16 mouse cellular contexts compared by ENCODE assay signal in genomic region chr12:71898666-71899520, GRCm38 (mm10).
DNase-seq lines count a peak whose midpoint lies in the region; ATAC-seq and TF ChIP-seq lines count a peak whose summit lies in the region.
"Had no signal": no experiment of that assay in that cellular context is flagged by ENCODE, and none has a peak within 500 bp of the region (broad histone marks: within the 10 kb centered on the region; RNA-seq: fewer than 3 reads in every experiment).

No protein-coding gene starts in this region.

- no peak overlapping the region for H3K4me3 ChIP-seq in forebrain, postnatal 0 days (ENCODE audit: low read depth, low read length)
- H3K4me3 ChIP-seq in forebrain, embryonic 10.5 days, result no peak overlapping the region
- no peak overlapping the region for H3K4me3 ChIP-seq in intestine, postnatal 0 days (ENCODE audit: low read depth, low read length)
- H3K4me3 ChIP-seq in intestine, embryonic 15.5 days (replicated peaks), result no peak overlapping the region
- no peak overlapping the region for H3K4me3 ChIP-seq in myocyte
- H3K4me3 ChIP-seq: erythroblast, embryonic 14.5 days; hindbrain, embryonic 10.5 days; neural tube, embryonic 15.5 days had no signal

- H3K9me3 ChIP-seq in forebrain, postnatal 0 days (ENCODE audit: low read length), result no peaks in the 10 kb centered on the region
- no peaks in the 10 kb centered on the region for H3K9me3 ChIP-seq in forebrain, embryonic 10.5 days
- H3K9me3 ChIP-seq in intestine, postnatal 0 days (ENCODE audit: control insufficient read depth), result no peaks in the 10 kb centered on the region
- H3K9me3 ChIP-seq in intestine, embryonic 15.5 days, result no peaks in the 10 kb centered on the region
- H3K9me3 ChIP-seq: hindbrain, embryonic 10.5 days; neural tube, embryonic 15.5 days had no signal

- no peak for ATAC-seq in forebrain, postnatal 0 days
- ATAC-seq in intestine, postnatal 0 days, result no peak
- ATAC-seq in intestine, embryonic 15.5 days, result no peak
- ATAC-seq: inflammation-experienced regulatory T-cells, adult 6 months had no signal

- H3K4me2 ChIP-seq in forebrain, postnatal 0 days (ENCODE audit: low read depth), result no peak overlapping the region
- H3K4me2 ChIP-seq in intestine, postnatal 0 days (replicated peaks; ENCODE audit: low read depth), result no peak overlapping the region
- no peak overlapping the region for H3K4me2 ChIP-seq in intestine, embryonic 15.5 days (replicated peaks)
- peak overlapping the region; percentile 54 for H3K4me2 ChIP-seq in myocyte (ENCODE audit: low read depth)
- H3K4me2 ChIP-seq: liver, embryonic 11.5 days; lung, embryonic 14.5 days; neural tube, embryonic 15.5 days had no signal

- no peak overlapping the region for H3ac ChIP-seq in myocyte (ENCODE audit: control insufficient read depth, insufficient read length)

- H3K27me3 ChIP-seq in forebrain, postnatal 0 days (ENCODE audit: insufficient read depth, low read length), result no peaks in the 10 kb centered on the region
- no peaks in the 10 kb centered on the region for H3K27me3 ChIP-seq in forebrain, embryonic 10.5 days (ENCODE audit: poor library complexity, severe bottlenecking)
- H3K27me3 ChIP-seq in intestine, postnatal 0 days (replicated peaks; ENCODE audit: control insufficient read depth, insufficient read depth, low read length), result no peaks in the 10 kb centered on the region
- H3K27me3 ChIP-seq in intestine, embryonic 15.5 days (replicated peaks), result no peaks in the 10 kb centered on the region
- no peaks in the 10 kb centered on the region for H3K27me3 ChIP-seq in myocyte (ENCODE audit: control insufficient read depth, insufficient read depth, insufficient read length)
- H3K27me3 ChIP-seq: neural tube, embryonic 15.5 days had no signal

- WGBS in forebrain, postnatal 0 days, result 52% methylated on average over 7 of the region's 7 CpGs
- WGBS in forebrain, embryonic 10.5 days, result 85% methylated on average over 7 of the region's 7 CpGs
- WGBS in intestine, postnatal 0 days, result 75% methylated on average over 7 of the region's 7 CpGs
- 76% methylated on average over 7 of the region's 7 CpGs for WGBS in intestine, embryonic 15.5 days

- no peaks in the 10 kb centered on the region for H3K4me1 ChIP-seq in forebrain, postnatal 0 days (ENCODE audit: insufficient read depth)
- H3K4me1 ChIP-seq in forebrain, embryonic 10.5 days, result no peaks in the 10 kb centered on the region
- no peaks in the 10 kb centered on the region for H3K4me1 ChIP-seq in intestine, postnatal 0 days (replicated peaks; ENCODE audit: control insufficient read depth, insufficient read depth, low read length)
- no peaks in the 10 kb centered on the region for H3K4me1 ChIP-seq in intestine, embryonic 15.5 days (replicated peaks)

- DNase-seq in forebrain, postnatal 0 days, result no peak
- no peak for DNase-seq in forebrain, embryonic 10.5 days (ENCODE audit: extremely low spot score, low spot score)
- peak; percentile 76 for DNase-seq in NIH3T3 (ENCODE audit: low read depth)
- DNase-seq in testis, postnatal 14 days (ENCODE audit: low spot score), result no peak
- no peak for DNase-seq in urinary bladder, adult 2 months (ENCODE audit: low spot score)
- DNase-seq: cerebellum, adult 11 months; lung, embryonic 14.5 days; thymus, postnatal 36 days had no signal

- H3K79me2 ChIP-seq in myocyte (ENCODE audit: control insufficient read depth, insufficient read depth), result peaks cover 34% of the 10 kb centered on the region

- H3K9ac ChIP-seq in forebrain, postnatal 0 days, result no peak overlapping the region
- no peak overlapping the region for H3K9ac ChIP-seq in intestine, postnatal 0 days (ENCODE audit: low read depth, low read length)
- H3K9ac ChIP-seq in intestine, embryonic 15.5 days, result no peak overlapping the region
- H3K9ac ChIP-seq: lung, embryonic 14.5 days; neural tube, embryonic 15.5 days had no signal

- no peak for TF ChIP-seq POLR2A in myocyte (IDR thresholded peaks at IDR 0.05; ENCODE audit: insufficient read length, low read depth)

- peaks cover 25% of the 10 kb centered on the region for H3K36me3 ChIP-seq in forebrain, postnatal 0 days (ENCODE audit: insufficient read depth)
- H3K36me3 ChIP-seq in forebrain, embryonic 10.5 days (replicated peaks), result peaks cover 43% of the 10 kb centered on the region
- H3K36me3 ChIP-seq in intestine, postnatal 0 days (ENCODE audit: control insufficient read depth, insufficient read depth), result peaks cover 30% of the 10 kb centered on the region
- peaks cover 6% of the 10 kb centered on the region; the same call in 1 of the 2 replicates for H3K36me3 ChIP-seq in intestine, embryonic 15.5 days
- H3K36me3 ChIP-seq in myocyte (ENCODE audit: control insufficient read depth, insufficient read depth), result peaks cover 22% of the 10 kb centered on the region

- TF ChIP-seq CTCF in forebrain, postnatal 0 days (IDR thresholded peaks at IDR 0.05; ENCODE audit: low read depth), result no peak
- TF ChIP-seq CTCF in intestine, postnatal 0 days (IDR thresholded peaks at IDR 0.05; ENCODE audit: low read depth), result no peak

- peak overlapping the region; percentile 45; the same call in 1 of the 2 replicates for H3K27ac ChIP-seq in forebrain, postnatal 0 days (ENCODE audit: low read depth, low read length)
- no peak overlapping the region for H3K27ac ChIP-seq in forebrain, embryonic 10.5 days
- peak overlapping the region; percentile 58 for H3K27ac ChIP-seq in intestine, postnatal 0 days (ENCODE audit: low read depth, low read length)
- no peak overlapping the region for H3K27ac ChIP-seq in intestine, embryonic 15.5 days
- H3K27ac ChIP-seq: hindbrain, embryonic 10.5 days; neural tube, embryonic 15.5 days had no signal

TF ChIP-seq in myocyte, 11 proteins besides CTCF, POLR2A, EP300 and RAD21:
- TF ChIP-seq E2F4 (IDR thresholded peaks at IDR 0.05; ENCODE audit: insufficient read depth), result no peak
- no peak for TF ChIP-seq SRF (IDR thresholded peaks at IDR 0.05; ENCODE audit: control insufficient read depth, insufficient read length, low read depth)
- no peak for TF ChIP-seq POLR2AphosphoS2 (IDR thresholded peaks at IDR 0.05; ENCODE audit: insufficient read length, low read depth)
- TF ChIP-seq CEBPB (IDR thresholded peaks at IDR 0.05; ENCODE audit: insufficient read depth, poor library complexity, severe bottlenecking), result no peak
- no peak for TF ChIP-seq MYOD1 (IDR thresholded peaks at IDR 0.05; ENCODE audit: control insufficient read depth in 1 of 3, insufficient read length in 2 of 3, low read depth in 2 of 3)
- TF ChIP-seq TCF12 (IDR thresholded peaks at IDR 0.05; ENCODE audit: insufficient read depth, poor library complexity, severe bottlenecking), result no peak
- TF ChIP-seq MYOG (IDR thresholded peaks at IDR 0.05; ENCODE audit: control insufficient read depth in 1 of 3, insufficient read depth in 1 of 3, insufficient read length in 2 of 3, low read depth in 2 of 3), result no peak
- TF ChIP-seq TCF3 (IDR thresholded peaks at IDR 0.05; ENCODE audit: insufficient read length, low read depth), result no peak
- no peak for TF ChIP-seq REST (IDR thresholded peaks at IDR 0.05; ENCODE audit: insufficient read depth, insufficient read length)
- no peak for TF ChIP-seq USF1 (IDR thresholded peaks at IDR 0.05; ENCODE audit: low read depth)
- TF ChIP-seq MAX (IDR thresholded peaks at IDR 0.05; ENCODE audit: low read depth), result no peak
TF ChIP-seq in myocyte: peak in this region for 0.

Comparison
In these comparisons a context has a peak if more than half of its experiments do, and no peak if none do; other contexts are left out.
1. H3K27ac ChIP-seq: peak in forebrain, postnatal 0 days (single experiment) and intestine, postnatal 0 days (single experiment); none in forebrain, embryonic 10.5 days (single experiment) and intestine, embryonic 15.5 days (single experiment).